Mouse (Mus musculus): ENCODE data around the gene Slc44a2. TPM values are rescaled to one million over a fixed set of nuclear protein-coding genes. Genes with fewer than 3 reads are reported as not detected.
A peak's percentile ranks its signal among the peaks of the same experiment; 100 is the strongest.
"Not testable (repeated sequence)": the region's sequence is repeated elsewhere in the genome, so short reads cannot be mapped to it uniquely, and the experiment has no call there.

The Slc44a2 gene
- total and polyA plus RNA-seq, 2 experiments from 2014 or later = 47.1 to 58.5 TPM

DNA sequence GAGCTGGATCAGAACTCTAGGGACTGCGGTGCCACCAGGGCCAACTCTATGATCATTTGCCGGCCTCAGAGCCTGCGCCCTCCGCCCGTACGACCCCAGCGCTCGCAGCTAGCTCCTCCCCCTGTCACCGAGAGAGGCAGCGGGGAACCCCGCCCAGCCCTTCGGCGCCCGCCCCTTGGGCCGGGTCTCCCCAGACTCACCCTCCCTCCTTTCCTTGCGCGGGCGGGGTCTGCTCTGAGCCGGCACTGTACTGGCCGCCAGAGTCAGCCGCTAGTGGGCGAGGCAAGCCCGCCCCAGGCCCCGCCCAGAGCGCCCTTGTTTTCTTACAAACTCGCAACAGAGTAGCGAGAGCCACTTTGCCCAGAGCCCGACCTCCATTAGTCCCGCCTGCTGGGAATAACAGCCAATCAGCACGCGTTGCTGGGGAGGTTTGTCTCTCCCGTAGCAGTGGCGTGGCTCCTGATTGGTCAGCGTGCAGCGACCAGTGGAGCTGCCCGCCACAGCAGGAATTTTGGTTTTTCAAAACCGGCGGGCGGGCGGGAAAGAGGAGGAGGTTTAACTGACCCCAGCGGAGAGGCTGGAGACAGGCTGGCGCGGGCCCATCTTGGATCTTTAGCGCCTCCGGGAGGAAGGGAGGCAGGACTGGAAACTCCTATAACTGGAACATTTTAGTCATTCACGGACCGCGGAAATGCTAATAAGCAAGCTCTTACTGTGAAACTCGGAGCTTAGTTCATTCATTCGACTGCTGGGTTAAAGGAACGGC is 29.3 kb upstream of the Slc44a2 start, which contains the start of gene Cdkn2d:
Gene Cdkn2d, minus strand, starts transcription at position 386 of the 766 bp plus-strand sequence.
- H3K27ac ChIP-seq (ENCODE audit: low read depth, low read length) = peak within 1 kb of the TSS; percentile 85
- H3K4me3 ChIP-seq (ENCODE audit: low read depth, low read length) = peak within 1 kb of the TSS; percentile 81
- TF ChIP-seq CTCF (IDR thresholded peaks at IDR 0.05) = peak; percentile 67
- peak within 1 kb of the TSS; percentile 89 for H3K9ac ChIP-seq (replicated peaks; ENCODE audit: low read length, poor library complexity, severe bottlenecking)
- peaks cover 19% of the 10 kb centered on the region; the same call in 1 of the 2 replicates for H3K4me1 ChIP-seq (ENCODE audit: insufficient read depth, low read length)
- no peaks in the 10 kb centered on the region for H3K36me3 ChIP-seq (ENCODE audit: insufficient read depth, low read length)
- H3K27me3 ChIP-seq (ENCODE audit: insufficient read depth, low read length) = no peaks in the 10 kb centered on the region
- H3K4me2 ChIP-seq (ENCODE audit: low read depth, low read length, poor library complexity, severe bottlenecking) = peak within 1 kb of the TSS; percentile 59
- peak; percentile 100 for DNase-seq (ENCODE audit: low spot score)
- peak; percentile 95 for ATAC-seq (ENCODE audit: low FRiP score)
- no peaks in the 10 kb centered on the region for H3K9me3 ChIP-seq (ENCODE audit: low read length)
- WGBS = 0% methylated on average over 44 of the region's 51 CpGs

DNA sequence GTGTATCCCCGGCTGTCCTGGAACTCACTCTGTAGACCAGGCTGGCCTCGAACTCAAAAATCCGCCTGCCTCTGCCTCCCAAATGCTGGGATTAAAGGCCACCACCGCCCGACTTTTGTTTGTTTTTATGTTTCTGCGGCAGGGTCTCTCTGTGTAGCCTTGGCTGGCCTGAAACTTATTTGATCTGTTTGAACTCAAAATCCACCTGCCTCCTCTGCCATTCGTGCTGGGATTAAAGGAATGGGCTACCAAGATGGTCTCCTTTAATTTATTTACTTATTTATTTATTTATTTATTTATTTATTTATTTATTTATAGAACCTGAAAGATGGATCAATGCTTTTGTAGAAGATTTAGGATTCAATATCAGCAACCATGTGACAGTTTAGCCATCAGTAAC is 28.6 kb upstream of the Slc44a2 start:
- not testable (repeated sequence) for H3K36me3 ChIP-seq (ENCODE audit: insufficient read depth, low read length); H3K27me3 ChIP-seq (ENCODE audit: insufficient read depth, low read length); H3K9ac ChIP-seq (replicated peaks; ENCODE audit: low read length, poor library complexity, severe bottlenecking); DNase-seq (ENCODE audit: low spot score); ATAC-seq (ENCODE audit: low FRiP score); H3K9me3 ChIP-seq (ENCODE audit: low read length)
- H3K4me3 ChIP-seq (ENCODE audit: low read depth, low read length) = peak overlapping the region; percentile 81; the same call in 1 of the 2 replicates
- H3K27ac ChIP-seq (ENCODE audit: low read depth, low read length) = 0 out of 2 replicates have a peak overlapping the region, but pooled peaks have one; percentile 12
- peaks cover 16% of the 10 kb centered on the region; the same call in 1 of the 2 replicates for H3K4me1 ChIP-seq (ENCODE audit: insufficient read depth, low read length)
- peak overlapping the region; percentile 59 for H3K4me2 ChIP-seq (ENCODE audit: low read depth, low read length, poor library complexity, severe bottlenecking)
- 16% methylated on average over 7 of the region's 7 CpGs for WGBS

DNA sequence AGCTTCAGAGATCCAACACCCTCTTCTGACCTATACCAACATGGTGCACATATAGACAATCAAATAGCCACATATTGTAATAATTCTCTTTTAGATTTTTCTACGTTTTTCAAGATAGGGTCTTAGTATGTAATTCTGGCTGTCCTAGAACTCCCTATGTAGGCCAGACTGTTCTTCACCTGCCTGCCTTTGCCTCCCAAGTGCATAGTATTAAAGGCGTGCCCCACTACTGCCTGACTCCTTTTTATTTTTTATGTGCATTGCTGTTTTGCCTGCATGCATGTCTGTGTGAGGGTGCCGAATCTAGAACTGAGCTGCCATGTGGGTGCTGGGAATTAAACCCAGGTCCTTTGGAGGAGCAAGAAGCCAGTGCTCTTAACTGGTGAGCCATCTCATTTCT is 28.2 kb upstream of the Slc44a2 start:
- no peaks in the 10 kb centered on the region for H3K9me3 ChIP-seq (ENCODE audit: low read length)
- TF ChIP-seq CTCF (IDR thresholded peaks at IDR 0.05) = no peak

DNA sequence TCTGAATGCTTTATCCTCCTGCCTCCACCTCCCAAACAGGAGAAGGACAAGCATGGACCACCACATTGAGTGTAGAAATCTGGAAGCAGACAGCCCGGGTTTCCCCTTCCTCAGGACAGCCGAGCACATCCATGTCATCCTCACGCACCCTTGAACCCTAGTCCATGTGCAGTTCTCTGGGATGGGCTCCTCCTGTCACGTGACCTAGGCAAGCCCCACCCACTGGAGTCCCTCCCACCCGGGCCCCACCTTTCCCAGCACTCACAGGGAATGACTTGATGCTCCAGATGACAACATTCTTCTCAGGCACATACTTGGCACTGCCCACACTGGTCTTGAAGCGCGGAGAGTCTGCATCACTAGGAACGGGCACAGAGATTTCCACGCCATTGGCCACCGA is 21.5 kb upstream of the Slc44a2 start:
- no peaks in the 10 kb centered on the region for H3K27me3 ChIP-seq (ENCODE audit: insufficient read depth, low read length)
- H3K9me3 ChIP-seq (ENCODE audit: low read length) = no peaks in the 10 kb centered on the region
- H3K4me3 ChIP-seq (ENCODE audit: low read depth, low read length) = no peak overlapping the region
- no peaks in the 10 kb centered on the region for H3K36me3 ChIP-seq (ENCODE audit: insufficient read depth, low read length)
- 81% methylated on average over 10 of the region's 10 CpGs for WGBS
- no peak overlapping the region for H3K27ac ChIP-seq (ENCODE audit: low read depth, low read length)
- no peak for DNase-seq (ENCODE audit: low spot score)
- TF ChIP-seq CTCF (IDR thresholded peaks at IDR 0.05) = no peak
- H3K4me2 ChIP-seq (ENCODE audit: low read depth, low read length, poor library complexity, severe bottlenecking) = no peak overlapping the region
- no peak overlapping the region for H3K9ac ChIP-seq (replicated peaks; ENCODE audit: low read length, poor library complexity, severe bottlenecking)
- H3K4me1 ChIP-seq (ENCODE audit: insufficient read depth, low read length) = no peaks in the 10 kb centered on the region
- ATAC-seq (ENCODE audit: low FRiP score) = no peak

More for the DNA sequence above, 28.2 kb upstream of the Slc44a2 start:
- no peak for DNase-seq (ENCODE audit: low spot score)
- no peak overlapping the region for H3K27ac ChIP-seq (ENCODE audit: low read depth, low read length)
- no peaks in the 10 kb centered on the region for H3K27me3 ChIP-seq (ENCODE audit: insufficient read depth, low read length)
- H3K4me1 ChIP-seq (ENCODE audit: insufficient read depth, low read length) = peaks cover 12% of the 10 kb centered on the region; the same call in 1 of the 2 replicates
- WGBS = 98% methylated on average over 3 of the region's 3 CpGs
- H3K4me2 ChIP-seq (ENCODE audit: low read depth, low read length, poor library complexity, severe bottlenecking) = no peak overlapping the region
- H3K36me3 ChIP-seq (ENCODE audit: insufficient read depth, low read length) = no peaks in the 10 kb centered on the region
- no peak overlapping the region for H3K9ac ChIP-seq (replicated peaks; ENCODE audit: low read length, poor library complexity, severe bottlenecking)
- no peak overlapping the region for H3K4me3 ChIP-seq (ENCODE audit: low read depth, low read length)
- ATAC-seq (ENCODE audit: low FRiP score) = no peak

DNA sequence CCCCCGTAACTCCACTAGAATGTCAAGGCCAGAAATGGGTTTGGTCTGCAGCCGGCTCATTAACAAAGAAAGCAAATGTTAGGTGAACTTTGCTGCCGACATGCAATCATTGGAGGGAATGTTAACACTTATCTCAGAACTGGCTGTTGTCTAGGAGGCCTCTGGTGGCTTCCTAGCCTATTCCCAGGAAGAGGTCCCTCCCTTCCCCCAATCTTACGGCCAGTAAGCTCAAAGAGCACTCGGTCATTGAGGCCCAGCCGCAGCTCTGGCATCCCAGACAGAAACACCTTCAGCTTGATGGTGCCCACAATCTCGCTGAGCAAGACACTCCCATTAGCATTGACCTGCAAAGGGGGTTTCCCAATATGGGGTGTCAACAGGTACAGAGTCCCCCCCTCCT is 15.4 kb upstream of the Slc44a2 start:
- Histone ChIP-seq H3K36me3 (ENCODE audit: insufficient read depth, low read length) (no peaks in the 10 kb centered on the region), H3K27me3 (ENCODE audit: insufficient read depth, low read length) (no peaks in the 10 kb centered on the region)
- no peak for TF ChIP-seq CTCF (IDR thresholded peaks at IDR 0.05)

DNA sequence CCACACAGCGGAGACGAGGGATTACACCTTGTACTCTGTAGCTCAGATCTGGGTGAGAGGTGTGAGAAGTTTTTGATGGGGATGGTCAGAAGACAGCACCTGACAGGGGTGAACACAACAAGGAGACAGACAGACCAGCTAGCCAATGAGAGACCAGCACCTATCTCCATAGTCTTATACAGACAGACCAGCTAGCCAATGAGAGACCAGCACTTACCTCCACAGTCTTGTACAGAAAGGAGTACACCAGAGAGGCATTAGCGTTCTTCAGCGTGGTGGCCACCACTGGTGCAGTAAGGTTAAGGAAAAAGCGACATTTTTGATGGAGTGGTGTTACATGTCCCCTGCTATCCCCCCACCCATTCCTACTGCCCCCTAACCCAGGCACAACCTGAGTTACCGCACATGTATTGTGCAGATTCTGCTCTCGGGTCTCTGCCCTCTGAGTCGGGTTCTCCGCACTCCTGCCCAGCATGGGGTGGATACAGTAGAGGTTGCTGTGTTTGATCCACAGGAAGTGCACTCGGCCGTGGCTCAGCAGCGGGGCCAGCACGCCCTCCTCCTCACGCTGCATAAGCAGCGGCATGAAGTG is 11.3 kb upstream of the Slc44a2 start:
- Histone ChIP-seq H3K9me3 (ENCODE audit: low read length) (no peaks in the 10 kb centered on the region), H3K4me2 (ENCODE audit: low read depth, low read length, poor library complexity, severe bottlenecking) (no peak overlapping the region), H3K4me1 (ENCODE audit: insufficient read depth, low read length) (no peaks in the 10 kb centered on the region), H3K9ac (replicated peaks; ENCODE audit: low read length, poor library complexity, severe bottlenecking) (no peak overlapping the region), H3K27ac (ENCODE audit: low read depth, low read length) (no peak overlapping the region), H3K4me3 (ENCODE audit: low read depth, low read length) (no peak overlapping the region), H3K27me3 (ENCODE audit: insufficient read depth, low read length) (no peaks in the 10 kb centered on the region), H3K36me3 (ENCODE audit: insufficient read depth, low read length) (no peaks in the 10 kb centered on the region)
- WGBS = 69% methylated on average over 15 of the region's 15 CpGs
- DNase-seq (ENCODE audit: low spot score) (no peak), ATAC-seq (ENCODE audit: low FRiP score) (no peak)
- TF ChIP-seq CTCF (IDR thresholded peaks at IDR 0.05) = no peak

More for the DNA sequence above, 15.4 kb upstream of the Slc44a2 start:
- Histone ChIP-seq H3K4me2 (ENCODE audit: low read depth, low read length, poor library complexity, severe bottlenecking) (no peak overlapping the region), H3K4me1 (ENCODE audit: insufficient read depth, low read length) (no peaks in the 10 kb centered on the region), H3K9ac (replicated peaks; ENCODE audit: low read length, poor library complexity, severe bottlenecking) (no peak overlapping the region), H3K9me3 (ENCODE audit: low read length) (no peaks in the 10 kb centered on the region), H3K4me3 (ENCODE audit: low read depth, low read length) (no peak overlapping the region), H3K27ac (ENCODE audit: low read depth, low read length) (no peak overlapping the region)
- WGBS = 87% methylated on average over 7 of the region's 7 CpGs
- ATAC-seq (ENCODE audit: low FRiP score) = no peak
- DNase-seq (ENCODE audit: low spot score) = no peak

Data from midbrain, postnatal 0 days (tissue).